Mouse (Mus musculus) heart, embryonic 16.5 days (tissue): ENCODE measurements around the gene Pla2g1b. TPM values are rescaled to one million over a fixed set of nuclear protein-coding genes. Genes with fewer than 3 reads are reported as not detected.

Source experiments
- ATAC-seq: fragments of 200-750 bp; cut with Nextera tagmentation; replicated peaks from 2 replicates; pipeline ENCODE4 v1.8.0; 2017; ENCODE audit warnings: moderate number of reproducible peaks; ENCODE audit not compliant: insufficient read depth, low FRiP score; ENCODE audit errors: extremely low read depth
- H3K27ac ChIP-seq: fragments of 300-500 bp; sonication (generic); 2 replicates; pipeline ENCODE4 v1.5.1; 2014; ENCODE audit warnings: mild to moderate bottlenecking, low read length, control low read depth, moderate library complexity
- H3K27me3 ChIP-seq: fragments of 300-500 bp; sonication (generic); 2 replicates; pipeline ENCODE4 v1.6.1; 2014; ENCODE audit warnings: low read length, mixed read lengths; ENCODE audit not compliant: control insufficient read depth, insufficient read depth
- H3K36me3 ChIP-seq: fragments of 300-500 bp; sonication (generic); 2 replicates; pipeline ENCODE4 v1.6.1; 2014; ENCODE audit not compliant: control insufficient read depth, insufficient read depth
- H3K4me1 ChIP-seq: fragments of 300-500 bp; sonication (generic); 2 replicates; pipeline ENCODE4 v1.6.1; 2014; ENCODE audit warnings: low read length, mixed read lengths; ENCODE audit not compliant: control insufficient read depth, insufficient read depth
- H3K4me2 ChIP-seq: fragments of 300-500 bp; sonication (generic); 2 replicates; pipeline ENCODE4 v1.6.1; 2014; ENCODE audit warnings: low read depth, mild to moderate bottlenecking, control low read depth, low read length
- H3K4me3 ChIP-seq: fragments of 300-500 bp; sonication (generic); 2 replicates; pipeline ENCODE4 v1.5.1; 2014; ENCODE audit warnings: mild to moderate bottlenecking, control low read depth, low read length
- H3K9ac ChIP-seq: fragments of 300-500 bp; sonication (generic); 2 replicates; pipeline ENCODE4 v1.6.1; 2014; ENCODE audit warnings: low read length, control low read depth
- H3K9me3 ChIP-seq: fragments of 300-500 bp; sonication (generic); replicated peaks from 2 replicates; pipeline ENCODE4 v1.6.1; 2016; ENCODE audit warnings: low read length; ENCODE audit not compliant: control insufficient read depth
- WGBS: fragments of 180-500 bp; shearing (Covaris S2); extraction: QIAGEN DNeasy Blood & Tissue Kit; methylation state at CpG from one replicate; pipeline ENCODE4 v1.1.7; 2014; 5-methylcytosine and 5-hydroxymethylcytosine counted together
- polyA plus RNA-seq: library from polyadenylated mRNA; unstranded; fragments of >200 nt; fragmentation: Nextera tagmentation; extraction: Ambion mirVana; gene quantifications from 2 replicates; pipeline ENCODE4 v1.2.1, GENCODE M21; 2015

Pla2g1b gene
- polyA plus RNA-seq, result 0.46 and 0.92 TPM in 2 replicates

DNA sequence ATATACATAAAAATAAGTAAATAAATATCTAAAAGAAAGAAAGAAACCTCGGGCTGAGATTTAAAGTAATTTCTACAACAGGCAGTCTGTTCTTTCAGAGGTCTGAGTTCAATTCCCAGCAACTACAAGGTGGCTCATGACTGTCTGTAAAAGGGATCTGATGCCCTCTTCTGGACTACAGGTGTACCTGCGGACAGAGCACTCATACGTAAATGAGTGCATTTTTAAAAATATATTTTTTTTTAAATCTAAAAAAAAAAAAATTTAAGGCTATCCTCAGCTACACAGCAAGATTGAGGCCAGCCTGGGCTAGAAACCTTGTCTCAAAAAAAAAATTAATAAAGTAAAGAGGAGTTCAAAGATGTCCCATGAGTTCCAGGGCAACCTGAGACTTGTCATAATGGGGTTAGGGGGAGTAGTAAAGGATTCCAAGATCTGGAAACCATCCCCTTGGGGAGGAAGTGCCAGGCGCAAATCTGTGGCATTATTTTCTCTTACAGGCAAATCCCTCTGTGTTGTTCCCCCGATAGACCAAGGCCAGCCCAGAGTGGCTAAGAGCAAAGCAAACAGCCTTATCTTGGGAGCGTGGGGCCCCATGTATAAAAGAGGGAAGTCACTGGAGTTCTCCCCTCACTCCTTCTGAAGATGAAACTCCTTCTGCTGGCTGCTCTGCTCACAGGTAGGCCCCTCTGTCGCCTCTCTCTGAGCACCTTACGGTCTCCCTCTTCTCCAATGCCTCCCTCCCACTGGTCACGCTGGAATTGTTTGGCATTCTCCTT, at the start of gene Pla2g1b:
Pla2g1b (plus strand) TSS at position 621 of the 779 bp plus-strand sequence.
- WGBS, result 36% methylated on average over 9 of the region's 9 CpGs
- no peaks in the 10 kb centered on the region for H3K9me3 ChIP-seq
- H3K27me3 ChIP-seq, result no peaks in the 10 kb centered on the region
- no peak within 1 kb of the TSS for H3K4me3 ChIP-seq
- H3K9ac ChIP-seq, result no peak within 1 kb of the TSS
- peaks cover 4% of the 10 kb centered on the region; the same call in 1 of the 2 replicates for H3K4me1 ChIP-seq
- no peak within 1 kb of the TSS for H3K27ac ChIP-seq
- no peak for ATAC-seq
- no peaks in the 10 kb centered on the region for H3K36me3 ChIP-seq
- H3K4me2 ChIP-seq, result no peak within 1 kb of the TSS

DNA sequence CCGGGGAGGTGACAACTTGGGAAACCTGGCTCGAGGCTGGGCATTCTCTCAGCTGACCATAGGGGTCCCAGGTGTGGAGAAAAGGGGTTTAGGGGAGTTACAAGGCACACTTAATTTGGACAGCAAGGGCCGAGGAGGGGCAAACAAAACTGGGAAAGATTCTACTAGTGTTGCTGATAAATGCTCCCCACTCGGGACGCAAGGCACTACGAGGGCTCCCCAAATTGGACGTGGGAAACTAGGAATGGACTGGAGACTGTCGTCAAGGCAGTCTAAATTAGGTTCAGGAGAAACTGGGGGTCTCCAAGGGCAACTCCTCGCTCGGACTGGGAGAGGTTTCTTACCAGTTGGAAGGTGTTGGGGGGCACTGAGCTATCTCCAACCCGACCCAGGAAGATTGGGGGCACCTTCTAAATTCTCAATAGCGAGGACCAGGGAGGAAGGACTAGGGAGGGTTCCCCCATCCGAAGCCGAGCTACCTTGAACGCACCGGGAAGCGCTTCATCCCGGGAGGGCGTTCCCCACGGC, 37.2 kb upstream of the Pla2g1b start:
- Histone ChIP-seq H3K9me3 (no peaks in the 10 kb centered on the region), H3K4me2 (peak overlapping the region; percentile 97), H3K27me3 (peaks cover 30% of the 10 kb centered on the region), H3K4me1 (peaks cover 4% of the 10 kb centered on the region), H3K4me3 (peak overlapping the region; percentile 83), H3K27ac (no peak overlapping the region), H3K9ac (peak overlapping the region; percentile 84), H3K36me3 (no peaks in the 10 kb centered on the region)
- no peak for ATAC-seq
- 2% methylated on average over 20 of the region's 20 CpGs for WGBS

DNA sequence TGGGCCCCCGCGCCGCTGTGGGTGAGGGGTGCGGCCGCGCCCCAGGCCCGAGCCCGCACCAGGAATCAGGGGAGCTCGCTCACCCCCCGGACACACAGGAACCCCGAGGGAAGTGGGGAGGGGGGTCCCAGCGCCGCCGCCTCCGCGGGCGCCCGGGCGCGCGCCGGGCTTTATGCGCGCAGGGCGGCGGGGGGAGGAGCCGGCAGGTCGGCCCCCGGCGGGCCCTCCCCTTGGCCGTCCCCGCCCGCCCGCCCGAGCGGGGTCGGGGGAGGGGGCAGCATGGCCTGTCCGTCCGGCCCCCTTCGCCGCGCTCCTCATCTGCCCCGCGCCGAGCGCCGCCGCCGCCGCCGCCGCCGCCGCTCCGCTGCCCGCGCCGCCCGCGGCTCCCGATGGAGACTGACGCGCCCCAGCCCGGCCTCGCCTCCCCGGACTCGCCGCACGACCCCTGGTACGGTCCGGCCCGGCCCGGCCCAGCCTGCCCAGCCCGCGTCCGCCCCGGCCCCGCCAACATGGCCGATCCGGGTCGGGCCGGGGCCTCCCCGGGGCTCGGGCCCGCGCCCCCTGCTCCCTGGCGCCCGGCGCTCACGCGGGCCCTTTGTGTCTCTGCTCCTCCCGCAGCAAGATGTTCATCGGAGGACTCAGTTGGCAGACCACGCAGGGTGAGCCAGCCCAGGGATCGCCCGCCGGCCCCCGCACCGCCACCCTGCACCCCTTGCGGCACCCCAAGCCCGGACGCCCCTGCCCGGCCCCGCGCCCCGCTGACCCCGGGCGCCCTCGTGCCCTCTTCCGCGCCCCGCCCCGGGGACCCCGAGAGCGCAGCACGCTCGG, 36.5 kb upstream of the Pla2g1b start, which contains the start of gene Msi1:
Msi1 (plus strand) TSS at position 241 of the 828 bp plus-strand sequence.
- peaks cover 4% of the 10 kb centered on the region for H3K4me1 ChIP-seq
- H3K4me3 ChIP-seq, result peak within 1 kb of the TSS; percentile 83
- H3K27me3 ChIP-seq, result peaks cover 30% of the 10 kb centered on the region
- peak within 1 kb of the TSS; percentile 84 for H3K9ac ChIP-seq
- ATAC-seq, result peak; percentile 62
- no peaks in the 10 kb centered on the region for H3K36me3 ChIP-seq
- H3K27ac ChIP-seq, result no peak within 1 kb of the TSS
- no peaks in the 10 kb centered on the region for H3K9me3 ChIP-seq
- peak within 1 kb of the TSS; percentile 97 for H3K4me2 ChIP-seq
- under 1% methylated on average over 60 of the region's 117 CpGs for WGBS

DNA sequence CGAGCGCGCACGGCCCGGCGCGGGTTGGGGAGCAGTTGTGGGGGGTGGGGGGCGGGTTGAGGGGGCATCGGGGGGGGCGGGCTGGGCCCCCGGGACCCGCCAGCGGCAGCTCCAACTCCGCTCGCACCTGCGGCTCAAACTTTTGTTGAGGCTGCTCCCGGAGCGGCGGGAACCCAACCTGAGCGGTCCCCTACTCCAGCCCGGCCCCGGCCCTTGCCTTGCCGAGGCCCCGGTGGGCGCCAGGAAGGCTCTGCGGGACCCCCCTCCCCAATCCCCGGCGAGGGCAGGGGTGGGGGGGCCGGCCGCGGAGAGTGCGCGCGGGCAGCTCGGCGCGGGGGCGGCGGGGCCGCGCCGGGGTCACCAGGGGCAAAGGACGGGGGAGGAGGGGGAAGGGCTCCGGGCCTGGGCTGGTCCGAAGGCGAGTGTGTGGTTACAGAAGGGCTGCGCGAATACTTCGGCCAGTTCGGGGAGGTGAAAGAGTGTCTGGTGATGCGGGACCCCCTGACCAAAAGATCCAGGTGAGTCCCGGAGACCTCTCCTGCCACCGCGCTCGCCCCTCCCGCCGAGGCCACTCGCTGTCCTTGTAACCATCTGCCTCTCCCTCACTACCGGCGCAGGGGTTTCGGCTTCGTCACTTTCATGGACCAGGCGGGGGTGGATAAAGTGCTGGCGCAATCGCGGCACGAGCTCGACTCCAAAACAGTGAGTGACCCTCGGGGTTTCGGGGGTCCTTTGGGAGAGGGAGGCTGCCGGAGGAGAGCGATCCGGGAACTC, 35.7 kb upstream of the Pla2g1b start:
- 3% methylated on average over 59 of the region's 73 CpGs for WGBS
- Histone ChIP-seq H3K4me3 (peak overlapping the region; percentile 83), H3K36me3 (no peaks in the 10 kb centered on the region), H3K4me1 (peaks cover 4% of the 10 kb centered on the region), H3K9ac (peak overlapping the region; percentile 84), H3K4me2 (peak overlapping the region; percentile 97), H3K27ac (no peak overlapping the region), H3K9me3 (no peaks in the 10 kb centered on the region), H3K27me3 (peaks cover 35% of the 10 kb centered on the region)
- no peak for ATAC-seq

DNA sequence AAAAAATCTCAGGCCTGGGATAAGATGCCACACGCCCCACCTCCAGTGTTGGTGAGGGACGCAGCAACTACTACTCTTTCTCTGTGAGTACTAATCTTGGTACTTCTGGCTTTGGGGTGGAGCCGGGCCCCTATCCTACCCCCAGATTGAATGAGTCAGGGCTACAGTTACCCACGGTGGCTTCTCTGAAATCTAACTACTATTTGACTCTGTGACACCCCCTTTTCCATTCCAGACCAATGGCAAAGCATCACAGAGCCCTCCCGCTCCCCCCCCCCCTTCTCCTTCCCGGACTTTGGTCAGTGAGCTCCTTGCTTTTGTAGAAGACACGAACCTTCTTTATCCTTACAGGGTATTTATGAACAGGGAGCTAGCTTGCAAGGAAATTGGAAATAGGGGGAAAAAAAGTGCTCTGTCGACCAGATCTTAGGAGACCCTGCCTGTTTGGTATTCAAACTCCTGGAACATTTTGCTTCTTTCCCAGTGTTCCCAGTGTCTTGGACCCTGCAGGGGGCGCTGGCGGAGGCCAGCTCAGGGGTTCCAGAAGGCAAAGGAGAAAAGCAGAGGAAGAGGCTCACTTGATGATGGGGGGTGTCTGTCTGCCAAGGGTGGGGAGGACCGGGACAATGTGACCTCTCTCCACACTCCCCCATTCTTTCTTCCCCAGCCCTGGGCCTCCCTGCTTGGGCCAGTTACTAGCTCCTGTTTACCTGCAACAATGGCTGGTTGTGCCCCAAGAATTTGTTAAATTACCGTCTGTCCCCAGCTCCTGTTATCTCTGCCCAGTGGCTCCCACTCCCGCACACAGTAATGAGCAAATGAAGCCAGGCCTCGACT, 34.8 kb upstream of the Pla2g1b start:
- Histone ChIP-seq H3K27ac (no peak overlapping the region), H3K9ac (no peak overlapping the region), H3K9me3 (no peaks in the 10 kb centered on the region), H3K36me3 (no peaks in the 10 kb centered on the region), H3K4me1 (peaks cover 8% of the 10 kb centered on the region), H3K4me3 (peak overlapping the region; percentile 83), H3K4me2 (peak overlapping the region; percentile 97), H3K27me3 (peaks cover 31% of the 10 kb centered on the region)
- no peak for ATAC-seq
- 26% methylated on average over 14 of the region's 14 CpGs for WGBS

GRCm38 (mm10) chr5:115431898-115432259, 34.2 kb upstream of the Pla2g1b start:
- H3K36me3 ChIP-seq, result no peaks in the 10 kb centered on the region
- no peak overlapping the region for H3K9ac ChIP-seq
- H3K27ac ChIP-seq, result no peak overlapping the region
- no peak overlapping the region for H3K4me2 ChIP-seq
- no peak for ATAC-seq
- WGBS, result 33% methylated on average over 7 of the region's 7 CpGs
- H3K4me3 ChIP-seq, result no peak overlapping the region
- no peaks in the 10 kb centered on the region for H3K9me3 ChIP-seq
- H3K27me3 ChIP-seq, result peaks cover 28% of the 10 kb centered on the region
- peaks cover 12% of the 10 kb centered on the region for H3K4me1 ChIP-seq

- WGBS, result 81% methylated on average over 11 of the region's 11 CpGs
- Histone ChIP-seq H3K36me3 (no peaks in the 10 kb centered on the region), H3K27ac (no peak overlapping the region), H3K9ac (no peak overlapping the region), H3K27me3 (peaks cover 26% of the 10 kb centered on the region), H3K4me1 (peaks cover 13% of the 10 kb centered on the region), H3K4me2 (no peak overlapping the region), H3K4me3 (no peak overlapping the region), H3K9me3 (no peaks in the 10 kb centered on the region)
- no peak for ATAC-seq
Observed at GRCm38 (mm10) chr5:115432395-115432794, 33.7 kb upstream of the Pla2g1b start.

- H3K36me3 ChIP-seq, result no peaks in the 10 kb centered on the region
- peaks cover 13% of the 10 kb centered on the region for H3K4me1 ChIP-seq
- no peak overlapping the region for H3K27ac ChIP-seq
- WGBS, result 82% methylated on average over 8 of the region's 8 CpGs
- peaks cover 21% of the 10 kb centered on the region for H3K27me3 ChIP-seq
- H3K4me3 ChIP-seq, result no peak overlapping the region
- no peak overlapping the region for H3K9ac ChIP-seq
- ATAC-seq, result no peak
- no peak overlapping the region for H3K4me2 ChIP-seq
- H3K9me3 ChIP-seq, result no peaks in the 10 kb centered on the region
Observed at GRCm38 (mm10) chr5:115433191-115433590, 32.9 kb upstream of the Pla2g1b start.
